Mouse (Mus musculus) heart, embryonic 15.5 days (tissue): Measurements from ENCODE around the gene Arfrp1. TPM values are rescaled to one million over a fixed set of nuclear protein-coding genes. Genes with fewer than 3 reads are reported as not detected.

Experiments used
- ATAC-seq: fragments of 200-750 bp; cut with Nextera tagmentation; replicated peaks from 2 replicates; pipeline ENCODE4 v1.8.0; 2017; ENCODE audit warnings: low read depth, moderate TSS enrichment; ENCODE audit not compliant: insufficient number of reproducible peaks, insufficient read depth, low FRiP score
- H3K27ac ChIP-seq: fragments of 300-500 bp; sonication (generic); 2 replicates; pipeline ENCODE4 v1.5.1; 2015; ENCODE audit warnings: mild to moderate bottlenecking, inconsistent platforms
- H3K27me3 ChIP-seq: fragments of 300-500 bp; sonication (generic); 2 replicates; pipeline ENCODE4 v1.6.1; 2015; ENCODE audit warnings: inconsistent platforms
- H3K36me3 ChIP-seq: fragments of 300-500 bp; sonication (generic); 2 replicates; pipeline ENCODE4 v1.6.1; 2015; ENCODE audit warnings: mild to moderate bottlenecking, inconsistent platforms
- H3K4me1 ChIP-seq: fragments of 300-500 bp; sonication (generic); replicated peaks from 2 replicates; pipeline ENCODE4 v1.6.1; 2015; ENCODE audit warnings: inconsistent platforms
- H3K4me2 ChIP-seq: fragments of 300-500 bp; sonication (generic); 2 replicates; pipeline ENCODE4 v1.6.1; 2015; ENCODE audit warnings: inconsistent platforms, mild to moderate bottlenecking, moderate library complexity
- H3K4me3 ChIP-seq: fragments of 300-500 bp; sonication (generic); 2 replicates; pipeline ENCODE4 v1.5.1; 2015; ENCODE audit warnings: mild to moderate bottlenecking, inconsistent platforms
- H3K9ac ChIP-seq: fragments of 300-500 bp; sonication (generic); 2 replicates; pipeline ENCODE4 v1.6.1; 2015; ENCODE audit warnings: mild to moderate bottlenecking, inconsistent platforms
- H3K9me3 ChIP-seq: fragments of 300-500 bp; sonication (generic); replicated peaks from 2 replicates; pipeline ENCODE4 v1.6.1; 2016; ENCODE audit warnings: inconsistent platforms
- WGBS: fragments of 180-500 bp; shearing (Covaris S2); methylation state at CpG from one replicate; pipeline ENCODE4 v1.1.7; 2015; ENCODE audit warnings: mixed read lengths; 5-methylcytosine and 5-hydroxymethylcytosine counted together
- polyA plus RNA-seq: library from polyadenylated mRNA; unstranded; fragments of >200 nt; fragmentation: Nextera tagmentation; extraction: Ambion mirVana; gene quantifications from 2 replicates; pipeline ENCODE4 v1.2.1, GENCODE M21; 2015

Gene Arfrp1
- 53.2 and 59.4 TPM in 2 replicates for polyA plus RNA-seq

DNA sequence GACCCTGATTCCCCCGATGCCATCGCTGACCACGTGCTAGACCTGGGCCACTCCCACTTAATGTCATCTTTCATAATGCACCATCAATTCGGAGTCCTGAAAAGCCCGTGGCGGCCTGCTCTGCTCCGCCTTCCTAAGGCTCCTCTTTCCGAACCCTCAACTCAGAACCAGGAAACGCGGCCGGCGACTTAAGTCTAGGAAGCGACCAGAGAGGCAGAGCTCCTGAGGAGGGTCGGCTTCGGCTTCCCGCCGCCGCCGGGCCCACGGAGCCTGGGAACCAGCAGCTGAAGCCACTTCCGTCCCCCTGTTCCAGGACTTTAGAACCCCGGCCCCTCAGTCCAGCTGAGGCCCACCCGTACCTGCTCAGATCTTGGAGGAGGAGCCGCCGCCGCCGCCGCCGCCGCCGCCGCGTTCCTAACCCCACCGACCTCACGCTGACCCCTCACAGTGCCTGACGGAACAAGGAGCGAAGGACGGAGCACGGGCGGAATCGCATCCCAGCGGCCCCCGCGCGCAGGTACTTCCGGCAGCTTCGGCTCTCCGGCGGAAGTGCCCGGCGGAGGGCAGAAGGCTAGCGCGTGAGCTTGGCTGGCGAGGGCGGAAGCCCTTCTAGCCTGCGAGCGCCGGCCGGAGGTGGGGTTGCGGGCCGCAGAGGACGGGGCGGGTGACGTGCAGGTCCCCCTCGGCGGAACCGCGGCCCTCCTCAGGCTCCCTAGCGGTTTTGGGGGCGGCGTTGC lies at the start of gene Arfrp1, which contains the start of gene Zgpat:
Arfrp1 (minus strand) TSS at position 545 of the 737 bp plus-strand sequence.
Zgpat (plus strand) TSS at position 69 of the 737 bp plus-strand sequence.
- H3K4me2 ChIP-seq = peak within 1 kb of the TSS; percentile 88
- H3K9ac ChIP-seq = peak within 1 kb of the TSS; percentile 75
- H3K27ac ChIP-seq = peak within 1 kb of the TSS; percentile 87
- peaks cover 24% of the 10 kb centered on the region for H3K36me3 ChIP-seq
- H3K9me3 ChIP-seq = no peaks in the 10 kb centered on the region
- peak within 1 kb of the TSS; percentile 86 for H3K4me3 ChIP-seq
- under 1% methylated on average over 71 of the region's 71 CpGs for WGBS
- H3K4me1 ChIP-seq = peaks cover 30% of the 10 kb centered on the region
- no peaks in the 10 kb centered on the region for H3K27me3 ChIP-seq
- ATAC-seq = peak; percentile 89

DNA sequence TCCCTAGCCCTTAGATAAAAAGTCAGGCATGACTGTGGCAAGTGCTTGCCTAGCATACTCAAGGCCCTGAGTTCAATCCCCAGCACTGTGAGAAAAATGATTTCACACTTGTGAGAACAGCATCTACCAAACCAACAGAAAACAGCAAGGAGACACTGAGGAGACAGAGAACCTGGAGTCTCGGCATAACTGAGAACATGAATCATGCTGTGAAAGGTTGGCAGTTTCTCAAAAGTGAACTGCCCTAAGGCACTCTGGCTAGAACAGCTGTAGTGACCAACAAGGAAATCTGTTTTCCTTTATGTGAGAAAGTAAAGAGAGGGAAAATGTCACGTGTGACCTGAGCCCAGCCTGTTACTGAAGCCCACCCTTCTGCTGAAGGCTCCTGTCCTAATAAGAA lies 47.9 kb upstream of the Arfrp1 start:
- Histone ChIP-seq H3K4me3 (no peak overlapping the region), H3K9me3 (no peaks in the 10 kb centered on the region), H3K9ac (no peak overlapping the region), H3K27ac (no peak overlapping the region), H3K27me3 (no peaks in the 10 kb centered on the region), H3K36me3 (no peaks in the 10 kb centered on the region; the same call in 1 of the 2 replicates), H3K4me2 (no peak overlapping the region), H3K4me1 (0 out of 2 replicates have a peak, but pooled peaks cover 5% of the 10 kb centered on the region)
- WGBS = 45% methylated on average over 2 of the region's 2 CpGs
- 0 out of 2 replicates have a peak, but pooled peaks have one; percentile 53 for ATAC-seq

DNA sequence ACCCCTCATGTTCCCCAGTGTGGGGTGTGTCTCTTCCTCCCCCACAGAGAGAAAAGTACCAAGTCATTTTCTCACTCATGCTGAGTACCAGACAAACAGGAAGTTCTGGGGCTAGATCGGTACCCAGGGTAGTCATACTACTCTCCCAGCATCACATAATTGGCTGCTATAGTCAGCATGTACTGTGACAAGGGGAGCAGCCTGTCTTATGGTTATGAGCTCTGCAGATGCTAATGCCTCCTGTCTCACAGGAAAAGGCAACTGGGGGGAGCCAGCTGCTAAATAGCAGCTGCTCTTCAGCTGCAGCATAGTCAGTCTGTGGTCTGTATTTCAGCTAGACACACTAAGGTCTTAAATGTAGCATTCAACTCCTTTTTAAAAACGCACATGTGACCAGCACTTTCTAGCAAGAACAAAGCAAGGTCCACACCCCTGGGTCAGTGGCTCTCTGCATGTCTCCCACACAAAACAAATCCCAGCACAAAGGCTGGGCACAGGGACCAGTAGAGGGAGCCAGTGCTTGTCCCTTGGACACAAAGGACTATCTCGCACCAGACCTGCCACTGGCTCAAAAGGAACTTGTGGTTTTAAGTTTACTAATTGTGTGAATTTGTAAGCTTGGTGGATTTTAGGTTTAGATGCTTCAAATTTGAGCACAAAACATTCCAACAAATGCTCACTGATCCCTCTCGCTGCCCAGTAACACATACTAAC lies 45.7 kb upstream of the Arfrp1 start:
- H3K4me3 ChIP-seq = no peak overlapping the region
- no peaks in the 10 kb centered on the region for H3K27me3 ChIP-seq
- H3K9me3 ChIP-seq = no peaks in the 10 kb centered on the region
- H3K4me2 ChIP-seq = no peak overlapping the region
- 40% methylated on average over 4 of the region's 4 CpGs for WGBS
- 0 out of 2 replicates have a peak, but pooled peaks have one; percentile 62 for ATAC-seq
- no peak overlapping the region for H3K9ac ChIP-seq
- H3K27ac ChIP-seq = no peak overlapping the region
- no peaks in the 10 kb centered on the region; the same call in 1 of the 2 replicates for H3K36me3 ChIP-seq
- 0 out of 2 replicates have a peak, but pooled peaks cover 2% of the 10 kb centered on the region for H3K4me1 ChIP-seq

DNA sequence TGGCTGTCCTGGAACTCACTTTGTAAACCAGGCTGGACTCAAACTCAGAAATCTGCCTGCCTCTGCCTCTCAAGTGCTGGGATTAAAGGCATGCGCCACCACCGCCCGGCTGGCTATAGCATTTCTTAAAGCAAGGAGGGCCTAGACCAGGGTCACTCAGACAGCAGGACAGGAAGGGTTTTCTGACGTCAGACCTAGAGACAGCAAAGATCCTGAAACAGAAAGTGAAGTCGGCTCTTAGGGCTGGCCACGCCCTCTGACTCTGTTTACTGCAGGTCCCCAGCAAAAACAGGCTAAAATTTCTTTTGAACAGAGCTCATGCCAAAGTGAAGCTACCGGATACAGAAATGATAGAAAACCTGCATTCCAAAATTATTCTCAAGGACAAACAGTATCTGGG lies 44.4 kb upstream of the Arfrp1 start:
- Histone ChIP-seq H3K36me3 (no peaks in the 10 kb centered on the region; the same call in 1 of the 2 replicates), H3K4me3 (no peak overlapping the region), H3K4me2 (no peak overlapping the region), H3K27ac (no peak overlapping the region), H3K4me1 (no peaks in the 10 kb centered on the region), H3K9ac (no peak overlapping the region), H3K27me3 (no peaks in the 10 kb centered on the region), H3K9me3 (no peaks in the 10 kb centered on the region)
- WGBS = 79% methylated on average over 7 of the region's 7 CpGs
- ATAC-seq = no peak

DNA sequence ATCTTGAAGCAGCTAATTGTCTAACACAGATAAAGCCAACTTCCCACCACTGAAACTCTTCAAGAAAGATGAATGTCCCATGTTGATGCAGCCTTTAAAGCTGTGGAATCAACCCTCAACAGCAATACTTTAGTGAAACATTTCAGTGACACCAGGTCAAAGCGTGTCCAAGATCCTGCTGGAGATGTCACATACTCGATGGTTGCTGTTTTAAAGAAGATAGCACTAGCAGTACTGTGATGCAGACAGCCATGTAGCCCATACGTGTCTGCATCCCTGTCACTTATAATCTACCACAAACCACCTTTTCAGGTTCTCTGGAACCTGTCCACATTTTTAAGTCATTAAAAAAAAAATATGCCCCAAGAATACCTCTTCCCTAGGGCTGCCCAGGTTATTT lies 38.5 kb upstream of the Arfrp1 start:
- Histone ChIP-seq H3K4me3 (no peak overlapping the region), H3K4me2 (no peak overlapping the region), H3K36me3 (no peaks in the 10 kb centered on the region), H3K9ac (no peak overlapping the region), H3K27ac (no peak overlapping the region), H3K9me3 (no peaks in the 10 kb centered on the region), H3K4me1 (no peaks in the 10 kb centered on the region), H3K27me3 (no peaks in the 10 kb centered on the region)
- no peak for ATAC-seq
- 81% methylated on average over 3 of the region's 3 CpGs for WGBS

DNA sequence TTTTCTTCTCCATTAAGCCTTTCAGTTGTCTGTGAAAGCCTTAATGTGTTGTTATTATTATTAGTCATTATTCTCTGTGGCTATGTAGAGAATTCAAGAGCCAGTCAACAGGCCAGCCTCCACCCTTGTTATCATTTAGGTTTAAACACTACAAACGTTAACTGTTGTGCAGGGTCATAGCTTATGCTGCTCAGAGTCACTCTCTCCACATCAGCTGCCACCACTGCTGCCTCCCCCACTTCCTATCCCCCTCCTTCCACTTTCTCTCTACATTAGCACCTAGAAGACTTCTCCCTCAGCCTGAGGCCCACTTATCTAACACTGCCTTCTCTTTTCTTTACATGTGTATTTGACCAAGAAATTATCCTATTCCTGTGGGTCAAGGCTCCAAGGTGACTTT lies 36.3 kb upstream of the Arfrp1 start:
- 10% methylated on average over 1 of the region's 1 CpGs for WGBS
- no peak overlapping the region for H3K9ac ChIP-seq
- H3K27me3 ChIP-seq = no peaks in the 10 kb centered on the region

GRCm38 (mm10) chr2:181397207-181397761 lies 32.1 kb upstream of the Arfrp1 start:
- Histone ChIP-seq H3K4me1 (peaks cover 16% of the 10 kb centered on the region), H3K4me3 (no peak overlapping the region), H3K27ac (peak overlapping the region; percentile 89), H3K36me3 (0 out of 2 replicates have a peak, but pooled peaks cover 5% of the 10 kb centered on the region), H3K4me2 (peak overlapping the region; percentile 11; the same call in 1 of the 2 replicates), H3K9me3 (no peaks in the 10 kb centered on the region), H3K9ac (peak overlapping the region; percentile 24; the same call in 1 of the 2 replicates), H3K27me3 (no peaks in the 10 kb centered on the region)
- WGBS = 31% methylated on average over 5 of the region's 5 CpGs
- ATAC-seq = peak; percentile 71

More for the DNA sequence above, 36.3 kb upstream of the Arfrp1 start:
- ATAC-seq = no peak
- H3K36me3 ChIP-seq = no peaks in the 10 kb centered on the region
- no peak overlapping the region for H3K4me2 ChIP-seq
- no peak overlapping the region for H3K27ac ChIP-seq
- H3K4me3 ChIP-seq = no peak overlapping the region
- peaks cover 11% of the 10 kb centered on the region for H3K4me1 ChIP-seq
- no peaks in the 10 kb centered on the region for H3K9me3 ChIP-seq

DNA sequence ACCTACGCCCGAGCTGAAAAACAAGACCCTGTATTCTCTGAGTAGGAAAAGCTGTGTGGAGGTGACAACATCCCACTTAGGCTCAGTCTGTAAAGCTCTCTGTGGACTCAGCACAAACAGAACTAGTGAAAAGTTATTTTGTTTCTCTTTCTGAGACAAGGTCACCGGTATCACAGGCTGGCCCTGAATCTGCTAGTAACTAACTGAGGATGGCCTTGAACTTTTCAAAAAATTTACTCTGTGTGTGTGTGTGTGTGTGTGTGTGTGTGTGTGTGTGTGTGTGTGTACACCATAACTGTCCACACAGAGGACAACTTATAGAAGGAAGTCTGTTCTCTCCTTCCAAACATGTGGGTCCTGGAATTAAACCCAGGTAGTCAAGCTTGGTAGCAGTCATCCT lies 28.9 kb upstream of the Arfrp1 start:
- 92% methylated on average over 3 of the region's 3 CpGs for WGBS
- ATAC-seq = no peak
- Histone ChIP-seq H3K9ac (no peak overlapping the region), H3K4me2 (no peak overlapping the region), H3K27me3 (no peaks in the 10 kb centered on the region), H3K4me3 (no peak overlapping the region), H3K27ac (no peak overlapping the region), H3K9me3 (no peaks in the 10 kb centered on the region), H3K36me3 (0 out of 2 replicates have a peak, but pooled peaks cover 5% of the 10 kb centered on the region), H3K4me1 (peaks cover 16% of the 10 kb centered on the region)

- H3K36me3 ChIP-seq = 0 out of 2 replicates have a peak, but pooled peaks cover 5% of the 10 kb centered on the region
- H3K4me3 ChIP-seq = no peak overlapping the region
- ATAC-seq = peak; percentile 32; the same call in 1 of the 2 replicates
- peaks cover 13% of the 10 kb centered on the region for H3K4me1 ChIP-seq
- no peak overlapping the region for H3K27ac ChIP-seq
- no peaks in the 10 kb centered on the region for H3K9me3 ChIP-seq
- WGBS = 29% methylated on average over 4 of the region's 4 CpGs
- H3K4me2 ChIP-seq = no peak overlapping the region
- no peak overlapping the region for H3K9ac ChIP-seq
- H3K27me3 ChIP-seq = no peaks in the 10 kb centered on the region
These were observed 27.5 kb upstream of the Arfrp1 start for GRCm38 (mm10) chr2:181392600-181393213.

DNA sequence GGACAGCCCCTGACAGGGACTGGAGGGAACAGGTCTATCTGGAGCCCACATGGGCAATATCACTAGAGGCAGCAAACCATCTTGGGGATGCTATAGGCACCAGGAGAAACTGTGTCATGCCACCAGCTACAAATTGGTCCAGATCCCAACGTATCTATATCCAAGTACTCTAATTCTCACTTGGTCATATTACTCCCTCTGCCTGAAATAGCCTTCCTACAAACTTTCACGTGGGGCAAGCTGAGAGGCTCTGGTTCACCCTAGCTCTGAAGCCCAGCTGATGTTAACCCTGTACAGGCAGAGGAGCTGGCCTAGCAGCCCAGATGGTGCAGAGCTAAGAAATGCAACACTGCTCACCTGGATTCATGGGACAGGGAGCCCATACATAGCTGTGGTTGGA lies 26.3 kb upstream of the Arfrp1 start:
- Histone ChIP-seq H3K27me3 (no peaks in the 10 kb centered on the region), H3K9me3 (no peaks in the 10 kb centered on the region), H3K36me3 (peaks cover 11% of the 10 kb centered on the region; the same call in 1 of the 2 replicates), H3K4me1 (peaks cover 5% of the 10 kb centered on the region; the same call in 1 of the 2 replicates), H3K4me2 (no peak overlapping the region), H3K27ac (no peak overlapping the region), H3K9ac (no peak overlapping the region), H3K4me3 (no peak overlapping the region)
- WGBS = 59% methylated on average over 2 of the region's 2 CpGs
- no peak for ATAC-seq
